Comparison of ENCODE assay signal across 14 mouse cellular contexts in the genomic region with DNA sequence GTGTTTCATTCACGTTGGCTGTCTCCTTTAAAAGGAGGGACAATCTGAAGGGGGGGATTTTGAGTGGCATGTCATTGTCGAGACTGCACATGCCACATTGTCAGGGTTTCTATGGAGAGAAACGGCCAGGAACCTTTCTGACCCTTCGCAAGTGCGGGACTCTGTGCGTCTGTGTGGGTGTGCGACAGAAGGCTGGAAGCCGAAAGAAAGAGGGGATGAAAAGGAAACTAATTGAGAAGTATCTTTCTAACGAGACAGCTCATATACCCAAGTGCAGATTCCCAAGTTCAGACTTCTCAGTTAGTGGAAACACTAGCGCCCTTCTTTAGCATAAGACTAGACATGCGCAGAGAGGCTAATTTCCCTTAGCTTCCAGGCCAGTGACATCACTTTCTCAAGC.
DNase-seq lines count a peak whose midpoint lies in the region; ATAC-seq and TF ChIP-seq lines count a peak whose summit lies in the region.
"Had no signal": no experiment of that assay in that cellular context is flagged by ENCODE, and none has a peak within 500 bp of the region (broad histone marks: within the 10 kb centered on the region; RNA-seq: fewer than 3 reads in every experiment).

No protein-coding gene starts in this region.

- peak overlapping the region; percentile 30; the same call in 1 of the 2 replicates for H3K4me2 ChIP-seq in embryonic facial prominence, embryonic 14.5 days (ENCODE audit: low read depth, low read length)
- H3K4me2 ChIP-seq in hindbrain, embryonic 16.5 days (ENCODE audit: low read length), result peak overlapping the region; percentile 56
- peak overlapping the region; percentile 52 for H3K4me2 ChIP-seq in neural tube, embryonic 15.5 days
- no peak overlapping the region for H3K4me2 ChIP-seq in intestine, postnatal 0 days (replicated peaks; ENCODE audit: low read depth)
- H3K4me2 ChIP-seq: heart, embryonic 11.5 days; limb, embryonic 12.5 days had no signal

- intact Hi-C loops in left cerebral cortex, adult 2 months (cut with DNase I), result no loop called here
- intact Hi-C loops in left cerebral cortex, postnatal 25 days (cut with DNase I), result no loop called here

- no peak overlapping the region for H3K9ac ChIP-seq in embryonic facial prominence, embryonic 14.5 days (ENCODE audit: low read depth, low read length)
- H3K9ac ChIP-seq in hindbrain, embryonic 16.5 days (ENCODE audit: low read depth, low read length), result no peak overlapping the region
- H3K9ac ChIP-seq in neural tube, embryonic 15.5 days (replicated peaks), result no peak overlapping the region
- no peak overlapping the region for H3K9ac ChIP-seq in intestine, postnatal 0 days (ENCODE audit: low read depth, low read length)
- H3K9ac ChIP-seq: limb, embryonic 12.5 days had no signal

- H3K27ac ChIP-seq in left cerebral cortex, adult 2 months, result no peak overlapping the region
- H3K27ac ChIP-seq in embryonic facial prominence, embryonic 14.5 days (replicated peaks; ENCODE audit: low read depth, low read length), result no peak overlapping the region
- no peak overlapping the region for H3K27ac ChIP-seq in hindbrain, embryonic 16.5 days (ENCODE audit: low read depth, low read length)
- H3K27ac ChIP-seq in neural tube, embryonic 15.5 days (replicated peaks), result no peak overlapping the region
- H3K27ac ChIP-seq in intestine, postnatal 0 days (ENCODE audit: low read depth, low read length), result no peak overlapping the region
- H3K27ac ChIP-seq: kidney, postnatal 0 days; limb, embryonic 12.5 days had no signal

- peak overlapping the region; percentile 15; the same call in 1 of the 2 replicates for H3K4me3 ChIP-seq in left cerebral cortex, adult 2 months
- no peak overlapping the region for H3K4me3 ChIP-seq in embryonic facial prominence, embryonic 14.5 days (ENCODE audit: low read depth, low read length)
- H3K4me3 ChIP-seq in hindbrain, embryonic 16.5 days (ENCODE audit: low read length), result peak overlapping the region; percentile 31
- peak overlapping the region; percentile 29 for H3K4me3 ChIP-seq in neural tube, embryonic 15.5 days (replicated peaks)
- H3K4me3 ChIP-seq in intestine, postnatal 0 days (ENCODE audit: low read depth, low read length), result no peak overlapping the region
- H3K4me3 ChIP-seq: limb, embryonic 12.5 days had no signal

- no peak for ATAC-seq in embryonic facial prominence, embryonic 14.5 days (ENCODE audit: low read depth)
- peak; percentile 72 for ATAC-seq in hindbrain, embryonic 16.5 days
- no peak for ATAC-seq in neural tube, embryonic 15.5 days (ENCODE audit: low FRiP score)
- ATAC-seq in intestine, postnatal 0 days, result no peak
- ATAC-seq: activated CD4-positive, CD25-positive, alpha-beta regulatory T cell, adult 4 months had no signal

- no peaks in the 10 kb centered on the region; the same call in 1 of the 2 replicates for H3K27me3 ChIP-seq in embryonic facial prominence, embryonic 14.5 days (replicated peaks; ENCODE audit: control insufficient read depth, insufficient read depth, low read length)
- no peaks in the 10 kb centered on the region for H3K27me3 ChIP-seq in hindbrain, embryonic 16.5 days (replicated peaks; ENCODE audit: control insufficient read depth, insufficient read depth, low read length)
- no peaks in the 10 kb centered on the region for H3K27me3 ChIP-seq in neural tube, embryonic 15.5 days (replicated peaks)
- no peaks in the 10 kb centered on the region for H3K27me3 ChIP-seq in intestine, postnatal 0 days (replicated peaks; ENCODE audit: control insufficient read depth, insufficient read depth, low read length)
- H3K27me3 ChIP-seq: limb, embryonic 12.5 days had no signal

- no peak for DNase-seq in left cerebral cortex, adult 2 months (ENCODE audit: extremely low spot score in 1 of 2, low spot score in 2 of 2)
- DNase-seq in left cerebral cortex, postnatal 25 days (ENCODE audit: low spot score in 2 of 2), result no peak
- no peak for DNase-seq in embryonic facial prominence, embryonic 14.5 days (ENCODE audit: low spot score)
- DNase-seq in frontal cortex, postnatal 36 days (ENCODE audit: low spot score in 2 of 2), result no peak
- DNase-seq in right cerebral cortex, postnatal 4 days, result no peak
- DNase-seq: cerebellum, adult 11-12 months; right cerebral cortex, postnatal 14 days had no signal

- H3K9me3 ChIP-seq in embryonic facial prominence, embryonic 14.5 days (ENCODE audit: control insufficient read depth, low read length), result 0 out of 2 replicates have a peak, but pooled peaks cover 2% of the 10 kb centered on the region
- H3K9me3 ChIP-seq in hindbrain, embryonic 16.5 days (ENCODE audit: control insufficient read depth, low read length), result no peaks in the 10 kb centered on the region
- H3K9me3 ChIP-seq in neural tube, embryonic 15.5 days (replicated peaks), result no peaks in the 10 kb centered on the region
- H3K9me3 ChIP-seq in intestine, postnatal 0 days (ENCODE audit: control insufficient read depth), result no peaks in the 10 kb centered on the region

- WGBS in embryonic facial prominence, embryonic 14.5 days, result 38% methylated on average over 11 of the region's 11 CpGs
- WGBS in hindbrain, embryonic 16.5 days, result 22% methylated on average over 11 of the region's 11 CpGs
- WGBS in neural tube, embryonic 15.5 days, result 19% methylated on average over 11 of the region's 11 CpGs
- 76% methylated on average over 11 of the region's 11 CpGs for WGBS in intestine, postnatal 0 days

- H3K4me1 ChIP-seq in embryonic facial prominence, embryonic 14.5 days (ENCODE audit: control insufficient read depth, insufficient read depth, low read length), result no peaks in the 10 kb centered on the region
- no peaks in the 10 kb centered on the region; the same call in 1 of the 2 replicates for H3K4me1 ChIP-seq in hindbrain, embryonic 16.5 days (ENCODE audit: control insufficient read depth, insufficient read depth, low read depth, low read length)
- H3K4me1 ChIP-seq in neural tube, embryonic 15.5 days, result peaks cover 7% of the 10 kb centered on the region
- no peaks in the 10 kb centered on the region for H3K4me1 ChIP-seq in intestine, postnatal 0 days (replicated peaks; ENCODE audit: control insufficient read depth, insufficient read depth, low read length)

- TF ChIP-seq CTCF in left cerebral cortex, adult 2 months (IDR thresholded peaks at IDR 0.05), result no peak
- TF ChIP-seq CTCF in intestine, postnatal 0 days (IDR thresholded peaks at IDR 0.05; ENCODE audit: low read depth), result no peak

- H3K36me3 ChIP-seq in embryonic facial prominence, embryonic 14.5 days (ENCODE audit: control insufficient read depth, insufficient read depth, low read length), result no peaks in the 10 kb centered on the region
- no peaks in the 10 kb centered on the region for H3K36me3 ChIP-seq in hindbrain, embryonic 16.5 days (ENCODE audit: control insufficient read depth, insufficient read depth, low read length)
- H3K36me3 ChIP-seq in neural tube, embryonic 15.5 days, result no peaks in the 10 kb centered on the region
- H3K36me3 ChIP-seq in intestine, postnatal 0 days (ENCODE audit: control insufficient read depth, insufficient read depth), result no peaks in the 10 kb centered on the region
- H3K36me3 ChIP-seq: limb, embryonic 12.5 days had no signal

Comparison
In these comparisons a context has a peak if more than half of its experiments do, and no peak if none do; other contexts are left out.
1. H3K4me3 ChIP-seq: peak in left cerebral cortex, adult 2 months (single experiment), hindbrain, embryonic 16.5 days (single experiment) and neural tube, embryonic 15.5 days (single experiment); none in embryonic facial prominence, embryonic 14.5 days (single experiment) and intestine, postnatal 0 days (single experiment).